Mouse (Mus musculus) megakaryocyte, embryonic 14.5 days (primary cell): ENCODE measurements around the gene Acbd6. TPM values are rescaled to one million over a fixed set of nuclear protein-coding genes. Genes with fewer than 3 reads are reported as not detected.
A peak's percentile ranks its signal among the peaks of the same experiment; 100 is the strongest.

Source experiments
- H3K27me3 ChIP-seq: replicated peaks from 2 replicates; pipeline ENCODE3; 2012; ENCODE audit warnings: inconsistent platforms
- H3K36me3 ChIP-seq: replicated peaks from 2 replicates; pipeline ENCODE3; 2012; ENCODE audit warnings: low read length, inconsistent platforms, mixed read lengths
- H3K4me1 ChIP-seq: 2 replicates; pipeline ENCODE4 v1.6.1; 2012; ENCODE audit warnings: inconsistent platforms
- H3K4me3 ChIP-seq: replicated peaks from 2 replicates; pipeline ENCODE3; 2012; ENCODE audit warnings: moderate library complexity, mild to moderate bottlenecking, inconsistent platforms
- H3K9me3 ChIP-seq: 2 replicates; pipeline ENCODE4 v1.6.1; 2012; ENCODE audit warnings: inconsistent platforms
- FLI1 ChIP-seq: IDR thresholded peaks from 2 replicates; pipeline ENCODE4 v1.6.1; 2012; ENCODE audit warnings: low read length, inconsistent platforms, mixed read lengths
- GATA1 ChIP-seq: IDR thresholded peaks from 3 replicates; pipeline ENCODE4 v1.6.1; 2012; ENCODE audit warnings: mixed read lengths, low read length, inconsistent platforms, borderline replicate concordance
- polyA plus RNA-seq: library from polyadenylated mRNA; stranded (reverse); fragments of >175 nt; gene quantifications from 2 replicates; pipeline ENCODE4 v1.2.3, GENCODE M21; 2012; ENCODE audit warnings: low replicate concordance; ENCODE audit not compliant: insufficient read depth

Acbd6 gene
- polyA plus RNA-seq, 1 experiment, result 266 TPM

DNA sequence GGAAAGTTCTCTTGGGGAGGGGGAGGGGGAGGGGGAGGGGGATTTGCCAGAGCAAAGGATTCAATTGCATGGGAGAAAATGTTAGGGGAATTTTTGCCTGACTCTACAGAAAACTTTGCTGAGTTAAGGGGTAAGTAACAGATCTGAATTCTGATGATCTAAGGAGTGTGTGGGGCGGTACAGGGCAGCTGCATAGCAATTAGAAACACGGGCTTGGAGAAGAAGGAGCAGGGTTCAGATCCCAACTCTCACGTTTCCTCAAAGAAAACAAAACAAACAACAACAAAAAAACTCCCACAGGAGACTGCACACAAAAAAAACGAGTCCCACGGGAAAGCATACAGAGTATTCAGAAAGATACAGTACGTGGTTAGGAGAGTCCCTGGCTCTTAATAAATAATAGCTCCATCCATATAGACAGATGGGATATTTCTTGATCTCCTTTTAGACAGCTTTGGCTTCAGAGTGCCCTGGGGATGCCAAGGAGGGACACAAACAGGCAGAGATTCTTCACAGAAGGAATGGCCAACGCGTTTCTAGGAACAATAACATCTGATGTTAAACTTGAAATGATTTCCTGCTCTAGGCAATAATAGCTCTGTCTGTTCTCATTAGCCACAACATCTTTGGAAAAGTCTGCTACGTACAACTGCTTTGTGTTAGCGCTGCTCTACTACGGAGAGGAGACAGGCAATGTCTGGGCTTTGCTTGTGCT, 29.4 kb upstream of the Acbd6 start:
- no peak for TF ChIP-seq GATA1
- TF ChIP-seq FLI1, result no peak
- H3K9me3 ChIP-seq, result no peaks in the 10 kb centered on the region
- H3K27me3 ChIP-seq, result peaks cover 10% of the 10 kb centered on the region
- H3K4me3 ChIP-seq, result no peak overlapping the region
- peaks cover 41% of the 10 kb centered on the region for H3K4me1 ChIP-seq
- no peaks in the 10 kb centered on the region for H3K36me3 ChIP-seq

DNA sequence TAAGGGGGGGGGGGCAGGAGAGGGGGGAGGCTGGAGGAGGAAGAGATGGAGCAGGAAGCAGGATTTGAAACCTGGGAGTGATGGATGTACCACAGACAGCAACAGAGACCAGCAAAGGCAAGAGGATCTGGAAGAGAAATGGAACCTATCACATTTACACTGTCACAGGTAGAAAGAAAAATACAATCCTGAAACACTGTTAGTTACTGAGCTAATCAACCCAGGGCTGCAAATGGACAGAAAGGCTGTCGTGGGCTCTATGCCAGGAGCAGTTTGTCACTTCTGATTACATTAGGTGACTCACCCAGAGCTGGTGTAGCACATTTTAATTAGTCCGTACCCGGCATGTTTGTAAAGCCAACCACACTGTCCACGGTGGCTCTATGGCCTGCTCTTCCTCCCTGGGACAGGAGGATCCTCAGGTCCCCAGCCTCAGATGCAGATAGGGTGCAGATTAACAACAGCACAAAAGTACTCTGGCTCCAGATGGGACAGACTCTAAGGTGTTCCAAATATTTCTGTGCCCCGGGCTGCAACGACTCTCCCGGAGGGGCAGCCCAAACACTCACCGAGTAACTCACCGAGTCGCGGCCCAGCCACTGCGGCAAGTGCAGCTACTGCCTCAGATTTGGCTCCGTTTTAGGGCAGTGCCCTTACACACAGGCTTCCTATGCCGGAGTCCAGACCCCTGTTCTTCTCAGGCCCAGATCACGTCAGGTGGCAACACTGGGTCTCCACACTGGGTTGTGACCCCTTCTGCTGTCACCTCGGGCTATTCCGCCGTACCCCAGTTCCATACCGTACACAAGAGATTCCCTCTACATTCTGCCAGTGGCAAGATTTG, 28.6 kb upstream of the Acbd6 start:
- H3K27me3 ChIP-seq, result peaks cover 9% of the 10 kb centered on the region
- TF ChIP-seq GATA1, result no peak
- no peak for TF ChIP-seq FLI1

GRCm38 (mm10) chr1:155530561-155531457, 27.1 kb upstream of the Acbd6 start:
- H3K9me3 ChIP-seq, result no peaks in the 10 kb centered on the region; the same call in 1 of the 2 replicates
- TF ChIP-seq FLI1 (no peak), GATA1 (no peak)
- H3K36me3 ChIP-seq, result no peaks in the 10 kb centered on the region
- H3K4me3 ChIP-seq, result peak overlapping the region; percentile 86
- H3K27me3 ChIP-seq, result peaks cover 9% of the 10 kb centered on the region
- peaks cover 41% of the 10 kb centered on the region for H3K4me1 ChIP-seq

More for the DNA sequence above, 28.6 kb upstream of the Acbd6 start:
- no peaks in the 10 kb centered on the region; the same call in 1 of the 2 replicates for H3K9me3 ChIP-seq
- no peaks in the 10 kb centered on the region for H3K36me3 ChIP-seq
- H3K4me1 ChIP-seq, result peaks cover 41% of the 10 kb centered on the region
- no peak overlapping the region for H3K4me3 ChIP-seq

DNA sequence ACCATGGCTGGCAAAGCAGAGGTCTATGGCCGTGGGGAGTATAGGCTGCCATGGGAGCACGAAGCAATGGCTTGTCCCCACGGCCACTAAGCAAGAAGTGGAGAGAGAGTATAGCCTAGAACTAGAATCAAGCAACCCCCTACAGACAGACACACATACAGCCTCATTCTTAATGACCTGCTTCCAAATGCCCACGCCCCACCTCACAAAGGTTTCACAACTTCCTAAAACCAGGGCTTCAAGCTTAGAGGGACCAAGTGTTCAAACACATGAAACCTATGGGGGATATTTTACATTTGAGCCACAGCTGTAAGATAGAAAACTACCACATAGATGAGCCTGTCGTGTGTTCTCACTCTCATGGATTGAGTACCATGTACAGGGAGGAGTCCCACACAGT, 25.5 kb upstream of the Acbd6 start:
- H3K36me3 ChIP-seq, result no peaks in the 10 kb centered on the region
- no peak for TF ChIP-seq FLI1
- no peak for TF ChIP-seq GATA1
- H3K4me1 ChIP-seq, result peaks cover 41% of the 10 kb centered on the region
- H3K27me3 ChIP-seq, result peaks cover 7% of the 10 kb centered on the region
- no peaks in the 10 kb centered on the region; the same call in 1 of the 2 replicates for H3K9me3 ChIP-seq
- no peak overlapping the region for H3K4me3 ChIP-seq

- TF ChIP-seq GATA1 (no peak), FLI1 (no peak)
- H3K4me1 ChIP-seq, result peaks cover 37% of the 10 kb centered on the region
- peaks cover 5% of the 10 kb centered on the region for H3K27me3 ChIP-seq
- no peaks in the 10 kb centered on the region; the same call in 1 of the 2 replicates for H3K9me3 ChIP-seq
- H3K4me3 ChIP-seq, result peak overlapping the region; percentile 17
- H3K36me3 ChIP-seq, result no peaks in the 10 kb centered on the region
Measured at GRCm38 (mm10) chr1:155532833-155533688, 24.9 kb upstream of the Acbd6 start.

DNA sequence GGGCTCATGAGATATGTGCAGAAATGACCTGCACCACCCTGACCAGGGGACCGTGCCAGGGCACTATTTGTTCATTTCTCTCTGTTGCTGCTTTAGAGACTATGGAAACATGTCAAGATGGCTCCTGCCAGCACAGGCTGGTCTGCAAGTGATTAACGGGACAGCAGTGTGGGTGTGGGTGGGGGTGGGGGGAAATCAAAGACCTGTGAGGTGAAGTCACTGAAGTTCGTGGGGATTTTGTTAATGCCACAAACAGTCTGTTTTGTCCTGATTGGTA, 24.3 kb upstream of the Acbd6 start:
- H3K36me3 ChIP-seq, result no peaks in the 10 kb centered on the region
- peaks cover 4% of the 10 kb centered on the region for H3K27me3 ChIP-seq
- H3K4me1 ChIP-seq, result peaks cover 33% of the 10 kb centered on the region
- no peaks in the 10 kb centered on the region; the same call in 1 of the 2 replicates for H3K9me3 ChIP-seq
- H3K4me3 ChIP-seq, result no peak overlapping the region
- TF ChIP-seq GATA1, result no peak
- TF ChIP-seq FLI1, result no peak

DNA sequence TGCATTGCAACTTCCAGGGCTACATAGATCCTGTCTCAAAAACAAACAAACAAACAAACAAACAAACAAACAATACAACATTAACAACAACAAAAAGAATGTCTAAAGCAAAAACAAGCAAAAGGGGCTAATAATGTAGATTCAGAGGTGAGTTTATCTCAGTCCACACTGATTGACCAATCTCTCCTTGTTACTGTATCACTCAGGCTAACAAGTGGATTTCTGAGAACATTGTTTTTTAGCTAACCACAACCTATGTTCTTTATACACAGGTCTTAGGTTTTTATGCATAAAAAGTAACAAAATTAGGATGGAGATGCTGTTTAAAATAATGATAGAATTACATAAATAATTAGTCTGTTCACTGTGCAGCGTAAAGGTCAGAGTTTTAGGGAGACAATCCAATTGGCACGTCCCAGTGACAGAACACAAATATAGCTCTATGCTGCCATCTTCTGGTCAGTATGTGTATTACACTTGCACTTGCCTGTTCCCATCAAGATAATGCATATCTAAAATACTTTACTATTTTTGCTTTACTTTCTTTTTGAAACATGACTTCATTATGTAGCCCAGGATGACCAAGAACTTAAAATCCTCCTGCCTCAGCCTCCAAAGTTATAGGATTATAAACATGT, 20.8 kb upstream of the Acbd6 start:
- H3K27me3 ChIP-seq, result no peaks in the 10 kb centered on the region
- H3K4me1 ChIP-seq, result peaks cover 11% of the 10 kb centered on the region
- TF ChIP-seq FLI1, result no peak
- TF ChIP-seq GATA1, result no peak
- H3K36me3 ChIP-seq, result no peaks in the 10 kb centered on the region
- no peaks in the 10 kb centered on the region; the same call in 1 of the 2 replicates for H3K9me3 ChIP-seq
- no peak overlapping the region for H3K4me3 ChIP-seq

DNA sequence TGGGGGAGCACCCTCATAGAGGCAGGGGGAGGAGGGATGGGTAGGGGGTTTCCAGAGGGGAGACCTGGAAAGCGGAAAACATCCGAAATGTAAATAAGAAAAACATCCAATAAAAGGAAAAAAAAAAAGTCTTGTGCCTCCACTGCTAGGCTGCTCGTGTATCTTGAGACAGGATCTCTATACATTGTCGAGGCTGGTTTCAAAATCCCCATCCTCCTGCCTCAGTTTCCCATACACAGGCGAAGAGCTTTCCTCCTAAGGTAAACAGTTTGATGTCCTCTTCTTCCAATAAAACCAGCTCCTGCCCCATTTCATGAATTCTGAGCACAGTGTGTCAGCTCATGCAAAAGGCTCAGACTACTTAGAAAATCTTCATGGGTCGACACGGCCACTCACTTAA, 19.9 kb upstream of the Acbd6 start:
- peaks cover 2% of the 10 kb centered on the region; the same call in 1 of the 2 replicates for H3K4me1 ChIP-seq
- H3K4me3 ChIP-seq, result no peak overlapping the region
- no peak for TF ChIP-seq GATA1
- TF ChIP-seq FLI1, result no peak
- H3K9me3 ChIP-seq, result no peaks in the 10 kb centered on the region; the same call in 1 of the 2 replicates
- H3K36me3 ChIP-seq, result no peaks in the 10 kb centered on the region
- H3K27me3 ChIP-seq, result no peaks in the 10 kb centered on the region
